Mouse (Mus musculus) thymus, adult 2 months (tissue): ENCODE data around the gene Icam4. TPM values are rescaled to one million over a fixed set of nuclear protein-coding genes. Genes with fewer than 3 reads are reported as not detected.

Experiments
- DNase-seq: peaks from one replicate; pipeline ENCODE4 v3.0.0; 2021
- H3K27ac ChIP-seq: fragments of 200-500 bp; 2 replicates; pipeline ENCODE4 v1.5.1; 2012; ENCODE audit warnings: low read length, control low read depth; ENCODE audit not compliant: control insufficient read depth, insufficient read depth
- H3K27me3 ChIP-seq: fragments of 200-500 bp; 2 replicates; pipeline ENCODE4 v1.6.1; 2012; ENCODE audit warnings: mild to moderate bottlenecking, low read length, moderate library complexity, mixed read lengths; ENCODE audit not compliant: control insufficient read depth, insufficient read depth
- H3K36me3 ChIP-seq: fragments of 200-500 bp; 2 replicates; pipeline ENCODE4 v1.6.1; 2012; ENCODE audit warnings: mild to moderate bottlenecking, low read length, moderate library complexity; ENCODE audit not compliant: control insufficient read depth, insufficient read depth
- H3K4me1 ChIP-seq: fragments of 200-500 bp; replicated peaks from 2 replicates; pipeline ENCODE4 v1.6.1; 2012; ENCODE audit warnings: low read length; ENCODE audit not compliant: control insufficient read depth, insufficient read depth
- H3K4me3 ChIP-seq: fragments of 200-500 bp; 2 replicates; pipeline ENCODE4 v1.5.1; 2012; ENCODE audit warnings: mild to moderate bottlenecking, low read length, control low read depth, moderate library complexity; ENCODE audit not compliant: control insufficient read depth, insufficient read depth
- CTCF ChIP-seq: fragments of 200-500 bp; IDR thresholded peaks from 2 replicates; pipeline ENCODE4 v1.5.1; 2012; ENCODE audit warnings: mild to moderate bottlenecking, control low read depth, low read length, moderate library complexity, borderline replicate concordance; ENCODE audit not compliant: control insufficient read depth, poor library complexity, insufficient read depth; ENCODE audit errors: extremely low read depth
- POLR2A ChIP-seq: fragments of 200-500 bp; IDR thresholded peaks from 2 replicates; pipeline ENCODE4 v1.6.1; 2012; ENCODE audit warnings: mild to moderate bottlenecking, low read length, control low read depth, moderate library complexity; ENCODE audit not compliant: control insufficient read depth, poor library complexity, insufficient read depth; ENCODE audit errors: extremely low read depth
- WGBS: fragments of 180-500 bp; shearing (Covaris S2); methylation state at CpG from one replicate; pipeline ENCODE4 v1.1.7; 2018; 5-methylcytosine and 5-hydroxymethylcytosine counted together
- polyA plus RNA-seq: library from polyadenylated mRNA; depleted of rRNA; stranded (reverse); fragments of >200 nt; gene quantifications from 2 replicates; pipeline ENCODE4 v1.2.3, GENCODE M21; 2012; rRNA removed

Icam4 gene
- polyA plus RNA-seq, 1 experiment = 0.71 TPM

GRCm38 (mm10) chr9:21067006-21067684 is 38.0 kb downstream of the Icam4 start, which contains the start of gene Zglp1:
Gene Zglp1, minus strand, starts transcription at chr9:21067093.
- WGBS = 98% methylated on average over 27 of the region's 27 CpGs
- DNase-seq = no peak
- no peak within 1 kb of the TSS for H3K27ac ChIP-seq
- H3K27me3 ChIP-seq = no peaks in the 10 kb centered on the region
- H3K4me3 ChIP-seq = no peak within 1 kb of the TSS
- no peaks in the 10 kb centered on the region; the same call in 1 of the 2 replicates for H3K4me1 ChIP-seq
- no peaks in the 10 kb centered on the region for H3K36me3 ChIP-seq
- TF ChIP-seq POLR2A (no peak), CTCF (no peak)

- Histone ChIP-seq H3K27ac (no peak overlapping the region), H3K4me1 (peaks cover 4% of the 10 kb centered on the region; the same call in 1 of the 2 replicates), H3K4me3 (peak overlapping the region; percentile 67), H3K36me3 (peaks cover 27% of the 10 kb centered on the region), H3K27me3 (no peaks in the 10 kb centered on the region)
- DNase-seq = no peak
- TF ChIP-seq CTCF (no peak), POLR2A (no peak)
- 15% methylated on average over 4 of the region's 4 CpGs for WGBS
Measured at GRCm38 (mm10) chr9:21072641-21073040, 43.5 kb downstream of the Icam4 start.

GRCm38 (mm10) chr9:21073044-21073840 is 44.1 kb downstream of the Icam4 start, which contains the start of the genes Gm49373 and Fdx1l:
Gene Gm49373, minus strand, starts transcription at chr9:21073096.
Gene Fdx1l, minus strand, starts transcription at chr9:21073614.
- peaks cover 31% of the 10 kb centered on the region for H3K36me3 ChIP-seq
- 2% methylated on average over 58 of the region's 58 CpGs for whole genome bisulfite sequencing
- peak; percentile 84 for DNase-seq
- no peaks in the 10 kb centered on the region for H3K27me3 ChIP-seq
- TF ChIP-seq POLR2A (no peak), CTCF (peak; percentile 42; the same call in 1 of the 2 replicates)
- H3K4me3 ChIP-seq = peak within 1 kb of the TSS; percentile 67
- no peak within 1 kb of the TSS for H3K27ac ChIP-seq
- H3K4me1 ChIP-seq = peaks cover 4% of the 10 kb centered on the region; the same call in 1 of the 2 replicates

GRCm38 (mm10) chr9:21074173-21074572 is 45.0 kb downstream of the Icam4 start:
- H3K27ac ChIP-seq = no peak overlapping the region
- peaks cover 4% of the 10 kb centered on the region; the same call in 1 of the 2 replicates for H3K4me1 ChIP-seq
- no peak overlapping the region for H3K4me3 ChIP-seq
- 70% methylated on average over 1 of the region's 1 CpGs for WGBS
- no peak for DNase-seq
- TF ChIP-seq CTCF = no peak
- TF ChIP-seq POLR2A = no peak
- H3K27me3 ChIP-seq = no peaks in the 10 kb centered on the region
- H3K36me3 ChIP-seq = peaks cover 40% of the 10 kb centered on the region

GRCm38 (mm10) chr9:21075625-21076024 is 46.5 kb downstream of the Icam4 start:
- WGBS = 100% methylated on average over 3 of the region's 3 CpGs
- H3K27me3 ChIP-seq = no peaks in the 10 kb centered on the region
- H3K4me1 ChIP-seq = peaks cover 4% of the 10 kb centered on the region; the same call in 1 of the 2 replicates
- H3K36me3 ChIP-seq = peaks cover 55% of the 10 kb centered on the region
- H3K4me3 ChIP-seq = no peak overlapping the region
- H3K27ac ChIP-seq = no peak overlapping the region
- DNase-seq = no peak
- no peak for TF ChIP-seq POLR2A
- TF ChIP-seq CTCF = no peak

Other genes starting within 250 kb of the Icam4 start
- gene Col5a3, start 214.3 kb upstream of the Icam4 start, polyA plus RNA-seq = 3.1 and 4.3 TPM in 2 replicates
- gene Rdh8, start 210.9 kb upstream of the Icam4 start, polyA plus RNA-seq = not detected in 2 replicates
- 93.1 and 103 TPM in 2 replicates for gene A230050P20Rik, start 160.7 kb upstream of the Icam4 start, polyA plus RNA-seq
- gene Angptl6, start 149.6 kb upstream of the Icam4 start, polyA plus RNA-seq = 8.7 and 8.8 TPM in 2 replicates
- 121 and 140 TPM in 2 replicates for gene Ppan, start 141.2 kb upstream of the Icam4 start, polyA plus RNA-seq
- 137 and 140 TPM in 2 replicates for gene Eif3g, start 130.8 kb upstream of the Icam4 start, polyA plus RNA-seq
- gene Dnmt1, start 69.5 kb upstream of the Icam4 start, polyA plus RNA-seq = 142 and 194 TPM in 2 replicates
- 11.0 and 11.2 TPM in 2 replicates for gene S1pr2, start 52.6 kb upstream of the Icam4 start, polyA plus RNA-seq
- gene Mrpl4, start 26.6 kb upstream of the Icam4 start, polyA plus RNA-seq = 125 and 140 TPM in 2 replicates
- 78.1 and 90.8 TPM in 2 replicates for gene Icam1, start 13.4 kb upstream of the Icam4 start, polyA plus RNA-seq
- 0.63 and 1.0 TPM in 2 replicates for gene Icam5, start 2.7 kb downstream of the Icam4 start, polyA plus RNA-seq
- 0.79 and 1.1 TPM in 2 replicates for gene Zglp1, start 37.7 kb downstream of the Icam4 start, polyA plus RNA-seq
- gene Gm49373, start 43.7 kb downstream of the Icam4 start, polyA plus RNA-seq = 0.47 and 0.48 TPM in 2 replicates
- gene Fdx1l, start 44.2 kb downstream of the Icam4 start, polyA plus RNA-seq = 52.0 and 67.8 TPM in 2 replicates
- 13.5 and 18.0 TPM in 2 replicates for gene Gm38431, start 62.6 kb downstream of the Icam4 start, polyA plus RNA-seq
- 229 and 270 TPM in 2 replicates for gene Raver1, start 62.6 kb downstream of the Icam4 start, polyA plus RNA-seq
- gene Tyk2, start 101.9 kb downstream of the Icam4 start, polyA plus RNA-seq = 50.7 and 51.1 TPM in 2 replicates
- gene Cdc37, start 120.6 kb downstream of the Icam4 start, polyA plus RNA-seq = 91.1 and 92.5 TPM in 2 replicates
- 6.1 and 6.8 TPM in 2 replicates for gene Pde4a, start 136.3 kb downstream of the Icam4 start, polyA plus RNA-seq
- gene Keap1, start 210.0 kb downstream of the Icam4 start, polyA plus RNA-seq = 115 and 122 TPM in 2 replicates
- gene S1pr5, start 219.1 kb downstream of the Icam4 start, polyA plus RNA-seq = 0.70 and 0.78 TPM in 2 replicates
- gene Atg4d, start 235.9 kb downstream of the Icam4 start, polyA plus RNA-seq = 84.3 and 87.7 TPM in 2 replicates